Mouse (Mus musculus) urinary bladder, postnatal 14 days (tissue): Measurements from ENCODE around the gene Rab19.
"Not testable (repeated sequence)": the region's sequence is repeated elsewhere in the genome, so short reads cannot be mapped to it uniquely, and the experiment has no call there.

Experiments
- DNase-seq: peaks from one replicate; pipeline ENCODE4 v3.0.0; 2021; ENCODE audit warnings: low spot score

The Rab19 gene

DNA sequence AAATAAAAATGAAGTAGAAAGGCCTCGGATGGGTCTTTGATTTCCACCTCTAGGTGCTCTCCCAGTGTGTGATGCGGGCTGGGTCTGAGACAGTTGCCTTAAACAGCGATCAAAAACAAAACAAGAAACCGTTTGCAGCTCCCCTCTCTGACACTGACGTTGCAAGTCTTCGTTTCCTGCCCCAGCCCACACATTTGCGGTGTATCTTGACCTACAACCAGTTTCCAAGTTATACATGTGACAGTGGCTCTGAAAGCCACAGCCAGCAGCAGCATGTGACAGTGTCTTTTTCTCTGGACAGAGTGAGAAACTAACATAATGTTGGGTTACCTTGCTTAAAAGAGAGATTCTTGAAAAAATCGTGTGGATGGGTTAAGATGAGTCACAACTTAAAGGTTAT is 1.2 kb upstream of the Rab19 start:
- no peak for DNase-seq

DNA sequence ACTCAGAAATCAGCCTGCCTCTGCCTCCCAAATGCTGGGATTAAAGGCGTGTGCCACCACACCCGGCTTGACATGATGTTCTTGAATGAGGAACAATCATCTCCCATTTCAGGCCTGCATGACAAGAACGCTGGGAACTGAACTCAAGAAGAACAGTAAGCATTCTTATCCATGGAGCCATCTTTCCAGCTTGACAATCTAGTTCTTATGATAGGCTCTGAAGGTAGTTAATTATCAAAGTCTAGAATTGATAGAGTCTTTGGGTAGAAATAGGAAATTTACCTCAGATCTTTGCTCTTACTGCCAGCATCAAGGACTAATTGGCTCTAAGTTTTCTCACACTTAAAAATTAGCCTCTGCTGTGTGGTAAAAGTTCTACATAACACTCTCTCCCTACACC is 699 bp upstream of the Rab19 start:
- DNase-seq, result no peak

DNA sequence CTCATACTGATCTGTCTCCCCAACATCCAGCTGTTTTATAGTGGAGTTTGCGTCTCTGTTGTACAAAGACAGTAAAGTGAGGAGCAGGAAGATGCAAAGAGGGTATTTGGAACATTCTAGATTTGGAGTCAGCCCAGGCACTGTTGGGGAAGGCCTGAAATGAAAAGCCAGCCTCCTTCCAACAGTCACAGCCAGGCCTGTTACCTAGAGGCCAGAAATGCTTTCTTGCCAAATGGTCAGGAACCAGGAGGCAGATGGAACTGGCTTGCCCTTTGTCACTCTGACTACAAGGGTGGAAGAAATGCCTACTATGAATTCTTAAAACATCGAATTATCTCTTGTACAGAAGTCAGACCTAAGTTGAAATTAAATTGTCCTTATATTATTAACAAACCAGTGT is 9.0 kb downstream of the Rab19 start:
- no peak for DNase-seq

DNA sequence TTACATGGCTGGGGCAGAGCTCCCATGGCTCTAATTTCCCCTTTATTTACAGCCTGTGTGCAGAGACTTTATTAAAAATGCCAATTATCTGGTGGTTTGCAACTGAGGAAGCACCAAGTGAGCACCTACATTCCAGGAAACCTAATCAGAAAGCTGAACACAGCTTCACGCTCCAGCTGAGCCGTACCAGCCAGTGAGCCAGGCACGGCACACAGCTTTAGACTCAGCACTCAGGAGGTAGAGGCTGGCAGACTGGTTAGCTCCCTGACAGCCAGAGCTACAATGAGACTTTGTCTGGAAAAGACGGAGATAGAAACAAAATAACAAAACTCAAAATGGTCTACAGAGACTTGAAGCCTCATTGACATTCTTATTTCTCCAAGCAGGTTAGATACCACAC is 14.5 kb downstream of the Rab19 start:
- DNase-seq, result no peak

DNA sequence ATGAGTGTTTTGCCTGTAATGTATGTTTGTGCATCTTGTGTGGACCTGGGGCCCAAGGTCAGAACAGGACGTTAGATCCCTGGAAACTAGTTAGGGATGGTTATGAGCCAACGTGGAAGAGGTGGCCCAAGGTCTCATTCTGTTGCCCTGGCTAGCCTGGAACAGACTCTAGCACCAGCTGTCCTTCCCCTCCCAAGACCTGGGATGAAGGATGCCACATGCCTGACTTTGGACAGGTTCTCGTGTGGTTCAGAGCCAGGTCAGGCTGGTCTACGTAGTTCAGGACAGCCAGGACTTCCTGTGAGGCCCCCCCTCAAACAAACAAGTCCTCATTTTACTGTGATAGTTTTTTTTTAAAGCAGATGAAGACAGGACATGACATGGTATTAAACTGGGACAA is 14.9 kb downstream of the Rab19 start:
- no peak for DNase-seq

DNA sequence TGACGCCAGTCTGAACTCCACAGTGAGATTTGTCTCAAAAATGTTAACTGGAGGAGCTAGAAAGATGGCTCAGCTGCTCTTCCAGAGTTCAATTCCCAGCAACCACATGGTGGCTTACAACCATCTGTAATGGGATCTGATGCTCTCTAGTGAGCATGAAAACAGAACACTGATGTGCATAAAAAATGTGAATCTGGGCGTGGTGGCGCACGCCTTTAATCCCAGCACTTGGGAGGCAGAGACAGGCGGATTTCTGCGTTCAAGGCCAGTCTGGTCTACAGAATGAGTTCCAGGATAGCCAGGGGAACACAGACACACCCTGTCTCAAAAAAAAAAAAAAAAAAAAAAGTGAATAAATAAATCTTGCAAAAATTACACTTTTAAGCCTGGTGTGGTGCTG is 16.1 kb downstream of the Rab19 start:
- no peak for DNase-seq

DNA sequence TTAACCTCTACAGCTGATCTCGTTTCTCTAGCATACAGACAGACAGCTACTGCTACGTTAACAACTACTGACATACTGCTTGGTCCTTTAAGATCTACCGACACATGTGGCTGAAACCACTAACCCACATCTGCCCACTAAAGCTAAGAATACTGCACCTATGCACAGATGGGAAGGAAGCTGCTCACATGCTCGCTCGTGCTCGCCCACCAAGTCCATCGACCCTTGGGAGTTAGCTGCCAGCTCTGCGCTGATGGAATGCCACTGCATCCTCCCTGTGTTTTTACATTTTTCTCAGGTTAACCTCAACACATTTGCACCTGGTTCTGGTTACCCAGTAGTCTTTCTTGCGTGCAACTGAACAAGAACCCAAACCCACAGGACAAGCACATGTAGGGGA is 17.4 kb downstream of the Rab19 start:
- no peak for DNase-seq

DNA sequence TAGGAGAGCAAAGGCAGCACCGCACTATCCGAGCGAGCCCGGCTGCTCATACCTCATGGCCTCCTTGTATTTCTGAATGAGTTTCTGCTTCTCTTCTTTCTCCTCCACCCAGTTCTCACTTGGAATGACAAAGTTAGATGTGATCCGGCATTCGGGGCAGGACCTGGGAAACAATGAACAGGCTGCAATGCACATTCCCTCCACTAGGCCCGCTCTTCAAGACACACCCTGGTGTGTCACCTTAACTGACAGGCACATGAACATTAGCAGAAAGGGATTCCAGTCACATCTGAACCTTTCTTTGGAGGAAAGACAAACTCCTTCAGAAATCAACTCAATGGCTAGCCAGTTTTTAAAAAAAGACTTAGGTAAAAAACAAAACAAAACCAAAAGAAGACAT is 19.4 kb downstream of the Rab19 start:
- peak; percentile 45 for DNase-seq

DNA sequence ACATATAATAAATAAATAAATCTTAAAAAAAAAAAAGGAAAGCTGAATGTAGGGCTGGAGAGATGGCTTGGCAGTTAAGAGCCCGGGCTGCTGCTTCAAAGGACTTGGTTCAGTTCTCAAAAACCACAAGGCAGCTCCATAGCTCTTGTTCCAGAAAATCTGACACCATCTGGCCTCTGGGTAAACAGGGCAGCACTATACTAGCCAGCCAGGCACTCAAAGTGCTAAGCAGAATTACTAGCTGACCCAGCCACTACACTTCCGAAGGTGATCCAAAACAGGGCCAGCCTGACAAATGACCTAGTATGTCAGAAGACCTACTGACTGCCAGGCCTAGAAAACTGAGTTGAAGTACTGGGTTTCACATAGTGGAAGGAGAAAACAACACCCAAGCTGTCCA is 22.2 kb downstream of the Rab19 start:
- no peak for DNase-seq

DNA sequence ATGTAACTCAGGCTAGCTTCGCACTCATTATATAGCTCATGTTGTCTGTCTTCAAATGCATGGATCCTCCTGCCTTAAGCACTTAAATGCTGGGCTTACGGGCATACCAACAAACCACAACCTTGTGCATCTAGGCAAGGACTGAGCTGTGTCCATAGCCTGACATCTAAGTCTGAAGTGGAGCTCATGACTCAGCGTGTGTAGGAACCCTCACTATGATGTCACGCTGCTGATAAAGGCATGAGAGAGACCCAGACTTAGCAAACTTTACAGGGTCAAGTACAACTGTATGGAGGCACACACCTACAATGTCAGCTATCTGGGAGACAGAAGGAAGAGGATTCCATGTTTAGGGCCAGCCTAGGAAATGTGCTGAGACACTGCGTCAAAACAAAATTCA is 25.5 kb downstream of the Rab19 start:
- DNase-seq, result no peak

DNA sequence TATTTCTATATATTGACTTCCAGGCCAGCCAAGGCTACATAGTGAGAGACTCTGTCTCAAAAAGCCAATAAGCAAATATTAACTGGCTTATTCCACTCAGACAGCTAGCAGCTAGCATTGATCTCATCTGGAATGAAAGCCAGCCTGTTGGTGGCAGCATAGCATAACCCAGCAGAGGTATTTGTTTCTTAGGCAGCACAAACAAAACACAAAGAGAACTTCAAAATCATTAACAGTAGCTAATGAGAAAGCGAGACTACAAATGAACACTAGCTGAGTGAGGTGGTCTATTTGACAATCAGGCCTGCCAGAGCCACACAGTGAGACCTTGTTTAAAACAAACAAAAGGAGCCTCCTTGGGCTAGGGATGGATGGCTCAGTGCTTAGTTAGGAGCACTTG is 33.1 kb downstream of the Rab19 start:
- DNase-seq, result no peak

DNA sequence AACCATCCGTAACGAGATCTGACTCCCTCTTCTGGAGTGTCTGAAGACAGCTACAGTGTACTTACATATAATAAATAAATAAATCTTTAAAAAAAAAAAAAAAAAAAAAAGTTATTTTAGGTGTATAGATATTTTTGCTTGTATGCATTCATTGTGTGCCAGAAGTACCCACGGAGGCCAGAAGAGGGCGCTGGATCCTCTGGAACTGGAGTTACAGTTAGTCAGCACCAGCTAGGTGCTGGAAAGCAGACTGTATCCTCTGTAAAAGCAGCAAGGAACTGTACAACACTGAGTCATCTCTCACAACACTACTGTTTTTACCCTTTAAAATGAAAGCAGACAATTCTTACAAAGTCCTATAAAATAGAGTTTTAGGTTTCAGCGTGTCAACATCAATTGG is 34.8 kb downstream of the Rab19 start:
- peak; percentile 73 for DNase-seq

DNA sequence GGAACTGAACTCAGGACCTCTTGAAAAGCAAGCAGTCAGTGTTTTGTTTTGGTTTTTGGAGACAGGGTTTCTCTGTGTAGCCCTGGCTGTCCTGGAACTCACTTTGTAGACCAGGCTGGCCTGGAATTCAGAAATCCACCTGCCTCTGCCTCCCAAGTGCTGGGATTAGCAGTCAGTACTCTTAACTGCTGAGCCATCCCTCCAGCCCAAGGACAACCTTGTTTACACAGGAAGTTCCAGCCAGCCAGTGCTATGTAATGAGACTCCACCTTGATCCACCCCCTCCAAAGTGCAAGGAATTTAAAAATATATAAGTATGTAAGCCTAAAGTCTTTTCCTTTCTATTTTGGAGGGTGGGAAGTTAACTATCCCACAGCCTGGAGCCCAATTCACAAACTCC is 35.7 kb downstream of the Rab19 start:
- not testable (repeated sequence) for DNase-seq

DNA sequence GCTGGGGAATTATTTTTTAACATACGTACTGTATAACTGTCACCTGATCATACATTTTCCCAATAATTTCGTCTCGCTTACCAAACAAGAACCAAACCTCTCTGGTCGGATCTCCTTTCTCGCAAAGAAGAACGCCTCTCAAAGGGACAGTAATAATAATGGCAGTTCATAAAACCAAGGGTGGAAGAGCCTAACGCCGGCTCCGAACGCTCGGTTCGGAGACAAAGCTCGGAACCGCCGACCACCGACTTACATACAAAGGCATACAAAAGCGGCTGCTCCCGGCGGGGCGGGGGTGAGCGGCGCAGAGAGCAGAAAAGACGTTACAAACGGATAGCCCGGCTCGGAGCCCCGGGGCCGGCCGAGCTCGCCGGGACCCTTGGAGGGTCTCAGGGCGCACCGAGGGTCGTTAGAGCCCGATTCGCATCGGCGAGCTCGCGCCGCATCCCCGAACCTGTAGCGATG is 38.4 kb downstream of the Rab19 start:
- no peak for DNase-seq

DNA sequence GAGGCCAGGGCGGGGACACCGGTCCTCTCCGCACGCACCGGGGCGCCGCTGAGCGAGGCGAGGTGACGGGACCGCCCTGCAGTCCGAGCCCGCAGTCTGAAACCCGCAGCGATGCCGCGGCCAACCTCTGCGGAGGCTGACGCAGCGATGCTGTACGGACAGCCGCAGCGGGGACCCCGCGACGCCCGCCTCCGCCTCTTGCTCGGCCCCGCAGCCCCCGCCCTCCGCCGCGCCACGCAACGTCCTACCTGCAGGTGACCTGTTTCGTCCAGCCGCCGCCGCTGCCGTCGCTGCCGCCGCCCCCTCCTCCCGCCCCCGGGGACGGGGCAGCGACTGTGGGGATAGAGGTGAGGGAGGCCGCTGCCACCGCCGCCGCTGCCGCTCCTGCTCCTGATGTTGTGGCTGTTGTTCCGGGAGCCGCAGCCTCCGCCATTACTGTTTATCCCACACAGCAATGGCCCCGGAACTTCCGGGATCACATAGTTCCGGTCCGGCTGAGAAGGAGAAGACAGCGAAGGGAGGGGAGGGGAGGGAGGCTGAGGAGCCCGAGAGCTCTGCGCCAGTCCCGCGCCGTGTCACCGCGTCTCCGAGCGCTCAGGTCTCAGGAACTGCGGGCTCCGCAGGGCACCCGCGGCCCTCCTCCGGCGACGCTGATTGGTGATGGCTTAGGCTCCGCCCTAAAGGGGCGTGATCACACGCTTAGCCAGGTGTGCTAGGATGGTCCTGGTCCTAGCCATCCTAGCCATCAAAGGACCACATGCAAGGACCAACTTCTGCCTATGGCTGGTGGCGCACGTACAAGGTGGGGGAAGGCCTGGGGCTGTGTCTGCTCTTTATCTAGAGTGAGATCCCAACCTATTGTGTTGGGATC is 39.1 kb downstream of the Rab19 start, which contains the start of gene Mkrn1:
Mkrn1 (minus strand) TSS at position 612 of the 871 bp plus-strand sequence.
- peak; percentile 74 for DNase-seq

DNA sequence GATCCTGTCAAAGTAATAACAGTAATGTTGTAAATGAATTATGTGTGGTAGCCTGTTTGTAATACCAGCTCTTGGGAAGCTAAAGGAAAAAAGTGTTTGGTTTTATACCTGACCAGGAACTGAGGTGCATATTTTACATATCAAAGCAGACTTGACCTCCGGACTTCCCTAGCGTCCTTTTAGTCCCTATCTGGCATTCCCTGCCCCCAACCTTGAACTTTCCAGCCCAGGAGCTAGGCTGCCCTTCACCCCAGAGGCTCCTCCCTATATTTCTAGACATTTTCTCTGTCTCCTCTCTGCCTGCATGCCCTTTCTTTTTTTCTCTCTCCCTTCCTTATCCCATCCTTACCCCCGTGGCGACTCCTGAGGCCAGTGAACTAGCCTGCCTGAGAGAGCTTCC is 39.9 kb downstream of the Rab19 start:
- no peak for DNase-seq

DNA sequence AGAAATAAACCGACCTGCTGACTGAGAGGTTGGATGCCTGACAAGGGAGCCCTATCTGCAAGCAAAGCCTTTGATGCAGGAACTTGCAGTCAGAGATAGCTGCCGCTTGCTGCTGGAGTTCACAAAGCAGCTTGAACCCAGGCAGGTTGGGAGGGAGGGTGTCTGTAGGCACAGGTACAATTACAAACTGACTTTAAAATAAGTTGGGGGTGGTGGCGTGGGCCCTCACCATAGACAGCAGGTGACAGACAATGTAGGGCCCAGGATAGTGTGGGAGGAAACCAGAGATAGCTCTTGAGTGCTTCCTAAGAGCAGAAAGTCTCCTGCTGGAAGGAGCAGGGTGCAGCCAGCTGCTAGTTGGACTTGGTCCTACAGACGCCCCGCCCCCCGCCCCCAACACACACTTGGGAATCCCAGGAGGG is 42.2 kb downstream of the Rab19 start:
- no peak for DNase-seq

DNA sequence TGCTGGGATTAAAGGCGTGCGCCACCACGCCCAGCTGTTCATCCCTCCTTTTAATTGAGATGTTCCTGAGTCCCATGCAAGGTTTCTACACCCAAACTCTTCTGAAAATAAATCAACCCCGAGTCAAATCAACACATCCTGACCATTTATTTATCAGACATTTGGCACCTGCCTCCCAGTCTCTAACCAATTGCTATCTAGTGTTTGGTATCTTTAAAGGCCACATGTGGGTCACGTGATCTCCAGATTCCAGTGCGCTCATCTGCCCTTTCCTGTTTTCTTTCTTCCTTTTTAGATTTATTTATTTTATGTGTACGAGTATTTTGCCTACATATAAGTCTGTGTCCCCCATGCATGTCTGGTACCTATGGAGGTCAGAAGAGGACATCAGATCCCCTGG is 42.7 kb downstream of the Rab19 start:
- DNase-seq, result no peak

DNA sequence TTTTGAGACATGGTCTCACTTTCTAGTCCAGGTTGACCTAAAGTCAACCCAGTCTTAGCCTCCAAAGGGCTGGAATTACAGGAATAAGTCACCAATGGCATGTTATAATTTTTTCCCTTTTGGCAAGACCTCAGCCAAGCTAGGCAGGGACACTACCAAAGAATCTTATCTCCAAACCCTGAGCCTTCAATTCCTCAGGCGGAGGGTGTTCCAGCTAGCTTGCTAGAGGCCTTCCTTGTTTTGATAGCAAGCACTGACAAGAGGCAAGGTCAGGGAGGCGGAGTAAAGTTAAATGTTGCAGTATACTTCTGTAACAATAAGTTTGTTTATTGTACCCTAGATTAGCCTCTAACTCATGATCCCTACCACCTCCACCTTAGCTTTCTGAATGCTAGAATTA is 44.2 kb downstream of the Rab19 start:
- DNase-seq, result no peak

DNA sequence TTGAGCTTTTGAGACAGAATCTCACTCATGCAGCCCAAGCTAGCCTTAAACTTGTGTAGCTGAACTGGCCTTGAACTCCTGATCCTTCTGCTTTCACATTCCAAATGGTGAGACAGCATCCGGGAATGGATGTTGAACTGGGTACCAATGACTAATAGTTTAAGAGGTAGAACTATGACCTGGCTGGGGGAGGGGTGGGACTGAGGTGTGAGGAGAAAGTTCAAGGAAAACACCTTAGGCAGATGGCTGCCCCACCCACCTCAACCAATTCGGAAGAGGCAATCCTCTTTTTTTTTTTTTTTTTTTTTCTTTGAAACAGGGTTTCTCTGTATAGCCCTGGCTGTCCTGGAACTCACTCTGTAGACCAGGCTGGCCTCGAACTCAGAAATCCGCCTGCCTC is 45.8 kb downstream of the Rab19 start:
- DNase-seq, result no peak

DNA sequence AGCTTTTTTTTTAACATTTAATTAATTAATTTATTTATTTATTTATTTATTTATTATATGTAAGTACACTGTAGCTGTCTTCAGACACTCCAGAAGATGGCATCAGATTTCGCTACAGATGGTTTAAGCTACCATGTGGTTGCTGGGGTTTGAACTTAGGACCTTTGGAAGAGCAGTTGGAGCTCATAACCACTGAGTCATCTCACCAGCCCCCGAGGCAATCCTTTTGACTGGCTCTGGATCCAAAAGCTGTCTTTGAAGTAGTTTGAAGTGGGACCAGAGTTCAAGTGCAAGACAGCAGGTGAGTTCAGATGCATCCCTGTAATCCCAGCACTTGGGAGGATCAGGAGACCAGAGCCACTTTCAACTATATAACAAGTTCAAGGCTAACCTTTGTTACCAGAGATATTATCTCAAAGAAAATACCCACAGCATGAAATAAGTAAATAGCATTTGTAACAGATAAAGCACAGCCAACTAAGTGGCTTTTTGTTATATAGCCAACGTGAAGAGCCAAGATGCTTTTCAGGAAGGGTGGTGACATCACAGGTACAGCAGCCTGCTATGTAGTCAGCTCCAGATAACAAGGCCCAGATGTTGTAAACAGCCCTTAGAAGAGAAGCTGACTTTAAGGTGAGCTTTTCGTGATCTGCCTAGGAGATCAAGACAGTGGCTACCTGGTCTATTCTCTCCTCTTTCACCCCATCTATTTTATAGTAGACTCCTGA is 46.5 kb downstream of the Rab19 start:
- no peak for DNase-seq

DNA sequence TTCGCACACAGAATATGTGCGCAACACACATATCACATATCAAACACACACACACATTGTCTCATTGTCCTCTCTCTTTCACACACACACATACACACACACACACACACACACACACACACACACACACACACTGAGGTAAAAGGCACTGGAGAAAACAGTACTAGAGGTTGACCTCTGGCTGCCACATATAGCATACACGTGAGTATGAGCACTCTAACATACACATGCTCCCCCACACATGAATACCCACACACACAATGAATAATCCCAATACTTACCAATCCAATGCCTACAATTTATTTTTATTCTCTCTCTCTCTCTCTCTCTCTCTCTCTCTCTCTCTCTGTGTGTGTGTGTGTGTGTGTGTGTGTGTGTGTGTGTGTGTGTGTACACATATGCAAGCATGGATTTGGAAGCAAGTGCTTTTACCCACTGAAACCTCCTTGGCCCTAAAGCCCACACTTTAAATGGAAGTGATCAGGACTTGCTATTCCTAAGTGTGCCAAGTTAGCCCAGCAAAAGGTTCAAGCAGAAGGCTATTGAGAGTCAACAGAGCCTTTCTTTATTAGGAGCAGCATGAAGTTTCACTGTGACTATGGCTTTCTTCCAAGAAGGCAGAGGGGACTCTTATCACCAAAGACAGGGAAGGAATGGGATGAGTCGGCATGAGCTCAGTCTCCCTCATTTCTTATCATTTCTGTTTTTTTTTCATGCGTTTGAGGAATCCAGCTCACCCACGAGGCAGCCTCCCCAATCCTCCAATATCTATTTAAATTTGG is 48.2 kb downstream of the Rab19 start:
- no peak for DNase-seq

DNA sequence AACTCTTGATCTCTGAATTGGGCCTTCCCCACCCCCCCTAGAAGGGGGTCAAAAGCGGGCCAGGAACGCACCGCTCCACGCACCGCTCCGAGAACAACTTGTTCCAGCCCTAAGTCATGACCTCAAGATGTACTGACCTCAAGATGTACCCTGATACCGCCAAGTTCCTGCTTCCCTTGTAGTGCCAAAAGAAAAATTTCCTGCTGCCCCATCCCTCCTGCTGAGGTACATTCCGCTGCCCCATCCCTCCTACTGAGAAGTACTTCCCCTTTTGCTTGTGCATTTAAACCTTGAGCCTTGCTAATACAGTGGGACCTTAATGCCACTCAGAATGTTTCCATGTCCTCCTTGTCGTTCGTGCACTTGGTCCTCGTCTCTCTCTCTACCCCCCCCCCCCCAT is 49.7 kb downstream of the Rab19 start:
- no peak for DNase-seq
